Mouse (Mus musculus): ENCODE data around the gene Epha10.

The Epha10 gene

GRCm38 (mm10) chr4:124964912-124965599, 84.4 kb downstream of the Epha10 start:
- DNase-seq (ENCODE audit: extremely low read depth, low read depth, low spot score), result no peak

Data from fat pad, adult 2 months (tissue).